Mouse (Mus musculus): ENCODE data around the gene Adm2. TPM values are rescaled to one million over a fixed set of nuclear protein-coding genes. Genes with fewer than 3 reads are reported as not detected.

Gene Adm2
- total RNA-seq (2021), result not detected
- long read RNA-seq, experiment 1, result 0 reads
- long read RNA-seq, experiment 2, result 0 reads

- intact Hi-C loops (cut with DNase I), result no loop called here
- no peak for DNase-seq (ENCODE audit: low spot score in 2 of 2)
Observed at GRCm38 (mm10) chr15:89322670-89323522, at the start of gene Adm2. Gene Adm2 (plus strand): TSS chr15:89322720.

DNA sequence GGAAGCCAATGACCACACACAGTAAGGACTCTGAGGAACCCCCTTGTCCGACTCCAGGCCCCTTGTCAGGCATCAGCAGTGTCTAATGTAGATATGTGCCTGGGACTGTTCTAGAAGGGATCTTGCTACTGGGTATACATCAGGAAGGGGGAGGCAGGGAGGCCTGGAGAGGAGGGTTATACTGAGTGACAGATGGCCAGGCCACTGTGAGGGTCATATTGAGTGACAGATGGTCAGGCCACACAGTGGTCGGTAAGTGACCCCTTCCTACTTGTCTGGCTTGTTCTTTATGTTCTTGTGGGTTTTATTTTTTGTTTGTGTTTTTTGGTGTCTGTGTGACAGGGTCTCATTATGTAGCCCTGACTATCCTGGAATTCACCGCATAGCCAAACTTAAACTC is 47.0 kb upstream of the Adm2 start:
- intact Hi-C loops (cut with DNase I), result no loop called here
- no peak for DNase-seq (ENCODE audit: low spot score in 2 of 2)

DNA sequence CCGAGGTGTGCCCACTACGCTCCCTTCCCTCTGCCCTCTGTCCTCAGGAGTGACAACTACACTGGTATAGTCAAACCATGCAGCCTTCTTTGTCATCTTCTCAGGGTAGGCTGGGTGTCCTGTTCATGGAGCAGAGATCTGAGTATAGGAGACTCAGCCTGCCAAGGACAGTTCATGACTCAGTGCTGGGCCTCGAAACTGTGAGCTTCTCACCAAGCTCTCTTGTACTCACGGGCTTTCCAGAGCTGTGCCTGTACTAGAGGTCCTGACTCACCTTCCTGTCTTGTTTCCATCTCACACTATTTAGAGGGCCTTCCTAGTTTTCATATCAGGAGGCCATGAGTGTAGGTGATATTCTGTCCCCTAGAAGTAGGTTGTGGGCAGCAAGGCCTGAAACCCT is 45.2 kb upstream of the Adm2 start:
- intact Hi-C loops (cut with DNase I), result no loop called here
- no peak for DNase-seq (ENCODE audit: low spot score in 2 of 2)

DNA sequence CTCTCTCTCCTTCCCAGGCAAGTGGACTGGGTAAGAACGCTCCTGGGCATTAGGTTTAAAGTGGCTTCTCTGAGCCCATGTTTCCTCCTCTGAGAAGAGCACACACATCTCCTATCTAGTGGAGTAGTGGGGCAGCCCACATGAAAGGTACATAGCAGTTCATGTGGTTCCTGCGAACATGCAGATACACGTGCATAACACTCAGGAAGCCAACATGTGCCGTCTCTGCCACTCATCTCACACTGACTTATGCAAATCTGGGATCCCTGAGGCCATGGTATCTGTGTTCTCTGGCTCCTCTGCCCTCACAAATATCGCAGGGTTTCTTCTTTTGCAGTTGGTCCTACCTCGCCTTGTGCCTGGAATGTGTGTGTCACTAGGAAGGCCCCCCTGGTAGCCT is 40.0 kb upstream of the Adm2 start:
- no peak for DNase-seq (ENCODE audit: low spot score in 2 of 2)
- intact Hi-C loops (cut with DNase I), result no loop called here

GRCm38 (mm10) chr15:89284094-89284493 is 38.4 kb upstream of the Adm2 start:
- intact Hi-C loops (cut with DNase I), result no loop called here
- no peak for DNase-seq (ENCODE audit: low spot score in 2 of 2)

DNA sequence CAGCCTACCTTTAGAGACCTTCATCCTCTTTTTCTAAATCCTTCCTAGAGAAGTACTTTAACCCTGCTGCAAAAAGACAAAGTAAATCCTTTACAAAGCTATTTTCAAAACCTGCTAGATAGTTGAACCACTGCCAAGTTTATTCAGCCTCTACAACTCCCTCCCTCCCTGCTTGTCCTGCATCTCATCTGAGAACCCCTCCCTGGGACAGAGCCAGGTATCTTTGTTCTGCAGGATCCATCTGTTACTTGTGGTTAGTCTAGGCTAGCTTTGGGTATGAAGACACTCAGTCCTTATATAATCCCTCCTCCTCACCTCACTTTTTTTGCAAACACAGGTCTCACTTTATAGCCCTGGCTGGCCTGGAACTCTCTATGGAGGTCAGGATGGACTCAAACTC is 37.5 kb upstream of the Adm2 start:
- DNase-seq (ENCODE audit: low spot score in 2 of 2), result peak in 1 of 2 experiments; percentile 72
- intact Hi-C loops (cut with DNase I), result no loop called here

DNA sequence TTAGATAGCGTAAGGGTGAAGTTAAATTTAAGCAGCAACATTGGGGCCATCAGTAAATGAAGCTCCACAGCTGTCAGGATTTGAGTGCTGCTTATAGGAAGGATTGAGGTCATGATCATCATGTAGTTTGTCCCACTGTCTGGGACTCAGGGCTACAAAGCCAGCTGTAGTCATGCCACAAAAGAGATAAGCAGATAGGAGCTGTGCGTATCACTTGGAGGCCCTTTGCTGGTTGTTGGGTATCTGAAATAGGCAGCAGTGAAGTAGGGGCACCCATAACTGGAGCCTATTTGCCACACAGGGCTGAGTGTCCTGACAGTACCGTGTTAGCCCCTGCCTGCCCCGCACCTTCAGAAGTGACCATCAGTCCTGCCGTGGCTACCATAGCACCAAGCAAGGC is 37.0 kb upstream of the Adm2 start:
- no peak for DNase-seq (ENCODE audit: low spot score in 2 of 2)
- intact Hi-C loops (cut with DNase I), result no loop called here

DNA sequence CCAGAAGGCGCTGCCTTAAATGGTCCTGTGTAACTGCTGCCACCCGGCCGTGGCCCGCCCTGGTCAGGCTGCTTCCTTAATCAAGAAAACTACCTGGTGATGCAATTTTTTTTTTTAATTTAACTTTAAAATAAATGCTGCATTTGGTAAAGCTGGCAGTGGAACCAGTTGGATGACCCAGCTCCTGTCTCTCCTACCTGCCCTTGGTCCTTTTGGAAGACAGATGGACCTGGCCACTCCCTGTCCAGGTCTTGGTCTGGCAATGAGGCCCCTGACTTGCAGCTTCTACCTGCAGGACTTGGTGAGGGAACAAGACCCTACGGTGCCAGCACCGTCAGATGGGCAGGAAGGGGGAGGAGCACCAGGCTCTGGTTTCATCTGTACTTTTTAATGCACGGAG is 36.4 kb upstream of the Adm2 start:
- no peak for DNase-seq (ENCODE audit: low spot score in 2 of 2)
- intact Hi-C loops (cut with DNase I), result no loop called here

GRCm38 (mm10) chr15:89286582-89286981 is 35.9 kb upstream of the Adm2 start:
- intact Hi-C loops (cut with DNase I), result no loop called here

DNA sequence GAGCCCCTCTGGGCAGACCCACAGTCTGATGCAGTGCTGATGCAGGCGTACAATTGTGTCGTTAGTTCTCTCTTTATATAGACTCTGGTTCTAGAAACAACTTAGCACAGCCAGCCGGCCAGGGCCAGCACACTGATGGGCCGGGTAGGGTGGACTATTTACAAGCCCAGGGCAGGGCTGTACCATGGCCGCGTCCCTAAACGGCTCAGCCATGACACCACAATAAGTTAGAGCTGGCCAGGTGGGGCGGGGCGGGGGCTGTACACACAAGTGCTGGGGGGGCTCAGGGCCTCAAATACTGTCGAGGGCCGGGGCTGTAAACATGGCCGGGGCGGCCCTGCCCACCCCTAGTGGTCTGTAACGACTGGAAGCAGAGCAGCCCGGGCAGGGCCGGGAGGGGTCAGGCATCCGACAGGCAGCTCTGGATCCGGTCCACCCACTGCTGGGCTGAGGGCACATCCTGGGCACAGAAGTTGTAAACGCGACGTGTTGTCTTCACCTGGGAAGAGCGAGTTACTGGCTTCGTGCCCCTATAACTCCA is 34.2 kb upstream of the Adm2 start:
- no peak for DNase-seq (ENCODE audit: low spot score in 2 of 2)
- intact Hi-C loops (cut with DNase I), result no loop called here

More at GRCm38 (mm10) chr15:89286582-89286981, 35.9 kb upstream of the Adm2 start:
- DNase-seq (ENCODE audit: low spot score in 2 of 2), result no peak

DNA sequence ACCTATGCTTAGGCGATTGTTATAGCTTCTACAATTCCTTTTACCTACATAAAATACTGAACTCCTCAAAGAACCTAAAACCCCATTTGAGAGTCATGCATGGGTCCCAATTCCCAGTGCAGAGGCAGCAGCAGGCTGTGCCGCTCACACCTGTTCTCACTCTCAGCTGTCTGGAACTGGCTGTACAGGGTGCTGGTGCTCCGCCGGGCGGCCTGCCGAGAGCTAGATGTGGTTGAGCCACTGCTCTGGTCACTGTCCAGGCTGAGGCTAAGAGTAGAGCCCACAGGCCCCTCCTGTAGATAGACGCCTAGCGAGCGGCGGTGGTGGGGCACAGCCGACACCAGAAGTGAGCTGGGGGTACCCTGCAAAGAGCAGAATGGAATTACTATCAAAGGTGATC is 33.1 kb upstream of the Adm2 start:
- intact Hi-C loops (cut with DNase I), result no loop called here
- no peak for DNase-seq (ENCODE audit: low spot score in 2 of 2)

- intact Hi-C loops (cut with DNase I), result no loop called here
- DNase-seq (ENCODE audit: low spot score in 2 of 2), result no peak
Observed at GRCm38 (mm10) chr15:89291521-89291920, 31.0 kb upstream of the Adm2 start.

DNA sequence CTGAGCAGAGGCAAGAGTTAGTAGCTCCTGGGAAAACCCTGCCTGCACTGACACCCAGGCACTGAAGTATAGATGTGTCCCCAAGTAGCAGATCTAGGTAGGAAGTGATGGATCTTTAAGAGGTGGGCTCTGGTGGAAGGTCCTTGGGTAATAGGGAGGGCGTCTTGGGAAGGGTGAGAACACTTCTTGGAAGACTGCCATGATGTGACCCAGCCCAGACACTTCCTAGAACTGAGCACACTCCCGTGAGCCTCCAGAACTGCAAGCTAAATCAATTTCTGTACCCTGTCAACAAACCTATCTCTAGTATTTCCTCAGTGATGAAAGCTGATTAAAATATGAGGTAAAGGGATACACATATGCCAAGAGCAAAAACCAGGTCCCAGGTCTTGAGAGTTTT is 29.7 kb upstream of the Adm2 start:
- no peak for DNase-seq (ENCODE audit: low spot score in 2 of 2)

GRCm38 (mm10) chr15:89293778-89294177 is 28.7 kb upstream of the Adm2 start:
- DNase-seq (ENCODE audit: low spot score in 2 of 2), result no peak
- intact Hi-C loops (cut with DNase I), result no loop called here

More for the DNA sequence above, 29.7 kb upstream of the Adm2 start:
- intact Hi-C loops (cut with DNase I), result no loop called here

GRCm38 (mm10) chr15:89295580-89296165 is 26.8 kb upstream of the Adm2 start:
- intact Hi-C loops (cut with DNase I), result no loop called here
- no peak for DNase-seq (ENCODE audit: low spot score in 2 of 2)

DNA sequence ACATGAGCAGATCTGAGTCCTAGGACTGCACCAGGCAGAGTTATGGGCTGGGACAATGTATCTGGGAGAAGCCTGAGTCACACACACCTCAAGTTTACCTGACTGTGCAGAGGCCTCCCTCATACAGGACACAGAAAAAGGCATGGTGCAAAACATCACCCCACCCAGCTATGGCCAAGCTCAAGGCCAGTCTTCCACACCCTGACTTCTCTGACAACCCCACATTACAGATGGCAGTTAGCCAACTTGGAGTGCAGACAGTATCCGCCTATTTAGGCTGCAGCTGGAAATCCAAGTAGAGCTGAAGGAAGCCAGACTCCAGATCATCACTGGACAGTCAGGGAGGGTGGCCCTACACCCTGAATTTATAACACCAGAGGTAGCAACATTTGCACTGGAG is 26.1 kb upstream of the Adm2 start:
- DNase-seq (ENCODE audit: low spot score in 2 of 2), result no peak
- intact Hi-C loops (cut with DNase I), result no loop called here

DNA sequence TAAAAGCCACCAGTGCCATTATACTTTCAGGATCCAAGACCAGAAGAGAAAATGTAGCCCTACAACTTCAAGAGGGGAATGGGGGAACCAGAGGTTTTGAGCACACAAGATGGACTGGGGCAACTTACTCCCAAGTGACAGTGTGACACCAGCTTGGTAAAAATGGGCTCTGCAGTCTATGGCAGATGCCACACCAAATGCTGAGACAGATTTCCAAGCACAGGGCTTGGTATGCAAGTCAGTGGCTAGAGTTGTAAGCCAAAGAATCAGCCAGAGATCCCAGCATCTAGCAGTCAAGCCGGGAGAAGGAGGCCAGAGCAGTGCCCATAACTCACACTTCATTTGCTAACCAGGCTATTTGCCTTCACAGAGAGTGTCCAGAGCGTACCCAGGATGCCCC is 24.8 kb upstream of the Adm2 start:
- DNase-seq (ENCODE audit: low spot score in 2 of 2), result no peak
- intact Hi-C loops (cut with DNase I), result no loop called here

DNA sequence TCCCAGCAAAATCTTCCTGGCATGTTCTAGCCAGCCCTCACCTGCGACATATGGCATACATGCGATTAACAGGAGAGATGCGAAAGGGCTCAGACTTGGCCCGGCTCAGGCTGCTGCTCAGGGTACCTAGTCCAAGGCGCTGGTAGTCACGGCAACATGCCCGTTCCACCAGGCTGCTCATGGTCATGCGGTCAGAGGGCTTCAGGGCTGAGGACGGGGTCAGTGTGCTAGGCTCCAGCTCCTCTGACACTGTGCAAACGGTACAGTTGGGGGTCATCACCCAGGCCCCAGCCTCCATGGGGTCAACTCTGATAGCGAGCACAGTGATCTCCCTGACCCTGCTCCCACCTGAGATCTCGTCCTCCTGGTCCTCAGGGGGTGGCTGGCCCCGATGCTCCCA is 22.3 kb upstream of the Adm2 start:
- intact Hi-C loops (cut with DNase I), result no loop called here
- DNase-seq (ENCODE audit: low spot score in 2 of 2), result no peak

DNA sequence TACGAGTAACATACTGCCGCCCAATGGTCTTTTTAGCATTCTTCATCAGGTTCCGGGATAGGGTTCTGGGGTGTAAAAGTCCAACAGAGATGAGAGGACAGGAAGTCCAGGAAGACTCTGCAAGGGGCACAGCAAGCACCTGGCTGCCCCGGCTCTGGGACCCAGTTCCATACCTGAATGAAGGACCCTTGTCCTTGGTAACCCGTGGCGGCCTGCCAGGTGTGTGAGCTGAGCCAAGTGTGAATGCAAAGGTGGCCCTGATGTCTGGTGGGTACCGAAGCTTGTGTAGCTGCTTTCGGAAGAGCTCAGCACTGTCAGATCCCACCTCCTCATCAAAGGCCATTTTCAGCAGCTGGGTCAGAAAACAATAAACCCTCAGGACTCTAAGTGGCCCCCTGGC is 21.9 kb upstream of the Adm2 start:
- DNase-seq (ENCODE audit: low spot score in 2 of 2), result no peak
- intact Hi-C loops (cut with DNase I), result no loop called here

- DNase-seq (ENCODE audit: low spot score in 2 of 2), result no peak
- intact Hi-C loops (cut with DNase I), result no loop called here
Observed at GRCm38 (mm10) chr15:89305966-89306365, 16.6 kb upstream of the Adm2 start.

DNA sequence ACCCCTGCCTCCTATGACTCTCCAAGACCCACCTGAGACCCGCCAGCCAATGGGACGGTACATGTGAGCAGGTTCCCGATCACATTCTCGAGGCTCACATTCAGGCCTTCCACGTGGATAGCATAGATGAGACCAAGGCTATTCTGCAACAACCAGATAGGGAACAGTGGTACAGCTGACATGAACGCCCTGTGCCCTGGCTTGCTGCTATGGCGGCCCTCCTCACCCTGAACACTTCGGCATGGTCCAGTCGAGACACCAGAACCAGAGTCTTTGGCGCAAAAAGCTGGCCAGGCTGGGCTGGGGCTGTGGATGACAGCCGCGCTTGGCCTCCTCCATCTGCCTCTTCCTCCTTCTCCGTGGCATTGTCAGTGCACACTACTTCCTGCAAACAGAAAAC is 15.1 kb upstream of the Adm2 start:
- no peak for DNase-seq (ENCODE audit: low spot score in 2 of 2)
- intact Hi-C loops (cut with DNase I), result no loop called here
